Mouse (Mus musculus): ENCODE measurements at regions not wholly inside any gene's neighbourhood (a gene's known extent, or its start where the extent isn't known, plus 50 kb on each side); places are given as distances from the start of the nearest gene placed in this dataset.
A peak's percentile ranks its signal among the peaks of the same experiment; 100 is the strongest.

DNA sequence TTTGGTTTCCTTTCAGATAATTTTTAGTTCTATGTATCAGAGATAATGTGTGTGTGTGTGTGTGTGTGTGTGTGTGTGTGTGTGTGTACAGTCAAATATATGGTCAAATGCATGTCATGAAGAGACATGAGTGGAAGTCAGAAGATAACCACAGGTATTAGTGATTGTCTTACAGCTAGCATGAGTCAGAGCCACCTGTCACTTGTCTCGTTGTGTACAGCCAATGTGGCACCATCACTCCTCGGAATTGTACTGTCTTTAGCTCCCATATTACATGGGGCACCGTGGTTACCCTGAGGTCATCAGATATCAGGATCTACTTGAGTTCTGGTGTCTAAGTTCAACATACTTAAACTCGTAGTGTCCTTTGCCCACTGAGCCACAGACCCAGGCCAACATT is 816.0 kb upstream of the Ctnnd2 start:
- no peaks in the 10 kb centered on the region for H3K9me3 ChIP-seq (replicated peaks; ENCODE audit: control insufficient read depth, low read length)
- H3K27ac ChIP-seq (replicated peaks; ENCODE audit: low read depth, low read length) = no peak overlapping the region

DNA sequence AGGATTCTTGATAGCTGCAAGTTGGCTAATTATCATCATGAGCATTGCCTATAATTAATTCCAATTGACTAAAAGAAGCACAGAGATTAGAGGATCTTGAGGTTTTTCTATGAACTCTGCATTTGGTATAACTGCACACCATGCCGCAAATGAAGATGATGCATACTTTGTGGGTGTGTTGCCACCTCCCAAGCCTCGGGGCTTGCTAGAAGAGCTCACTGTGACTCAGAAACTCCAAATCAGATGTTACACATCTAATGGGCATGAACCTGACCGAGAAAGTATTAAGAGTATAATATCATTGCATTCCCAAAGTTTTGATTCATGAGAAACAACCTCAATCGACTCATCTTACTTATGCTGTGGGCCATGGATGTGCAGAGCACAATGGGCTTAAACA is 772.5 kb upstream of the Ctnnd2 start:
- no peaks in the 10 kb centered on the region for H3K36me3 ChIP-seq (replicated peaks; ENCODE audit: control insufficient read depth, insufficient read depth, low read depth, low read length)
- H3K9ac ChIP-seq (replicated peaks; ENCODE audit: low read length) = no peak overlapping the region
- no peak overlapping the region for H3K4me2 ChIP-seq (ENCODE audit: low read depth, low read length)
- 88% methylated on average over 4 of the region's 4 CpGs for WGBS
- no peak for DNase-seq (ENCODE audit: low spot score)
- no peak overlapping the region for H3K4me3 ChIP-seq (ENCODE audit: low read depth, low read length)
- H3K27me3 ChIP-seq (ENCODE audit: control insufficient read depth, insufficient read depth, low read length) = no peaks in the 10 kb centered on the region
- H3K4me1 ChIP-seq (ENCODE audit: control insufficient read depth, insufficient read depth, low read length) = no peaks in the 10 kb centered on the region
- ATAC-seq (replicated peaks; ENCODE audit: insufficient number of reproducible peaks, low FRiP score, low TSS enrichment, low read depth) = no peak
- no peak overlapping the region for H3K27ac ChIP-seq (replicated peaks; ENCODE audit: low read depth, low read length)
- H3K9me3 ChIP-seq (replicated peaks; ENCODE audit: control insufficient read depth, low read length) = no peaks in the 10 kb centered on the region

More for the DNA sequence above, 816.0 kb upstream of the Ctnnd2 start:
- no peak overlapping the region for H3K4me2 ChIP-seq (ENCODE audit: low read depth, low read length)
- no peak overlapping the region for H3K9ac ChIP-seq (replicated peaks; ENCODE audit: low read length)
- H3K4me3 ChIP-seq (ENCODE audit: low read depth, low read length) = no peak overlapping the region
- H3K36me3 ChIP-seq (replicated peaks; ENCODE audit: control insufficient read depth, insufficient read depth, low read depth, low read length) = no peaks in the 10 kb centered on the region
- WGBS = 88% methylated on average over 4 of the region's 4 CpGs
- ATAC-seq (replicated peaks; ENCODE audit: insufficient number of reproducible peaks, low FRiP score, low TSS enrichment, low read depth) (no peak), DNase-seq (ENCODE audit: low spot score) (no peak)
- no peaks in the 10 kb centered on the region for H3K27me3 ChIP-seq (ENCODE audit: control insufficient read depth, insufficient read depth, low read length)
- no peaks in the 10 kb centered on the region for H3K4me1 ChIP-seq (ENCODE audit: control insufficient read depth, insufficient read depth, low read length)

DNA sequence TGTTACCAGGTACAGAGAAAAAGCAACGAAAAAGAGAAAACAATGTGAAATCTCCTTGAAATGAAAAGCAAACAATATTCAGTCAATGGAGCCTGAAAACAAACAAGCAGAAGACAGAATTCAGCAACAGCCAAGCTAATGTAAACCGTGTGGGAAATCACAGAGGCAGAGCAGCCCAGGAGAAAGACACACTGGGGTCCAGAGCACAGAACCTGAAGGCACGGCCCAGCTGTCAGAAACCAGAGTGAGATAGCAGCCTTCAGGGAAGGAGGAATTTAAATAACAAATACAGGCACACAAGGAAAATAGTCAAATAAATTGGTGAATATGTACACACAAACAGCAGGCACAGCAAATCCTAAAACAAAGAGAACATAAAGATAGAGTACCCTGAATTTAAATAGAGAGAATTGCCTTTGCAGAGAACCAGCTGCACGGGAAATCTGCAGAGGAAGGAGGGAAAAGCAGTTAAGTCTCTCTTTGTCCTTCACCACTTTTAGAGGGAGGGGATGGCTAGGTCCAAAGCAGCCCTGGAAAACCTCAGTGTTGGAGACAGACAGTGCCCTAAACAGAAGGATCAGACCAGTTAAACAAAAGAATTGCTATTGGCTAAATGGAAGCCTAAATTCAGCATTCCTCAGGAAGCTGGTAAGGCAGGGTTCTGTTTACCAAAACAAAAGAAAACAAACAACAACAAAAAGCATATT is 739.2 kb upstream of the Ctnnd2 start:
- Histone ChIP-seq H3K36me3 (replicated peaks; ENCODE audit: control insufficient read depth, insufficient read depth, low read depth, low read length) (no peaks in the 10 kb centered on the region), H3K9ac (replicated peaks; ENCODE audit: low read length) (no peak overlapping the region), H3K27ac (replicated peaks; ENCODE audit: low read depth, low read length) (no peak overlapping the region), H3K9me3 (replicated peaks; ENCODE audit: control insufficient read depth, low read length) (no peaks in the 10 kb centered on the region), H3K4me2 (ENCODE audit: low read depth, low read length) (no peak overlapping the region), H3K4me3 (ENCODE audit: low read depth, low read length) (no peak overlapping the region), H3K4me1 (ENCODE audit: control insufficient read depth, insufficient read depth, low read length) (no peaks in the 10 kb centered on the region), H3K27me3 (ENCODE audit: control insufficient read depth, insufficient read depth, low read length) (no peaks in the 10 kb centered on the region)
- DNase-seq (ENCODE audit: low spot score) (peak; percentile 8), ATAC-seq (replicated peaks; ENCODE audit: insufficient number of reproducible peaks, low FRiP score, low TSS enrichment, low read depth) (no peak)
- 13% methylated on average over 4 of the region's 4 CpGs for whole genome bisulfite sequencing

DNA sequence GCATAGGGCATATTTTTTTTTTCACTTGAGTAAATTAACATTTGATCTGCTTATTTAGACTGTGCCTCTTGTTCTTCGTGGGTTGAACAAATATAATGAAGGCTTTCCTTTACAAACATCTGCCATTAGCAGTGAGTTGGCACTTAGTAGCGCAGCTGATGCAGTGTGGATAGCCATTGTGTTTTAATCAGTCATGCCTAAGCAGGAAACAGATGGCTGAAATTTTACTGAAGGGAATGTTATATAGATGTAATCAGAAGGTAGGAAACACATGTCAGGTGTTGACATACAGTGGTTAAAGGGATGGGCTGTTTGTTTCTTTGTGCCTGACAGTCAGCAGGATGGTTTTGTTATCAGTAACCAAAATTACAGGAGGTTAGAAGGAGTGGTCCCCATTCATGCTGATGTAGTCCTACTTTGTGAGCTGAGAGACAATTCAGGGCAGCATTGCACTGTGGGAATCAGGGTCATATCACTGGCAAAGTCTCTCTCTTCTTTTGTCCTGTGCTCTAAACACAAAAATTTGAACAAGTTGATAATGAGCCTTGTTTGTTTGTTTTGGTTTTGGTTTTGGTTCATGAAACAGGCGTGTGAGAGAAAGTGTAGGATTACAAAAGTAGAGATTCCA is 734.6 kb upstream of the Ctnnd2 start:
- peak; percentile 65; the same call in 1 of the 2 replicates for ATAC-seq (replicated peaks; ENCODE audit: insufficient number of reproducible peaks, low FRiP score, low TSS enrichment, low read depth)
- WGBS = 38% methylated on average over 3 of the region's 3 CpGs

DNA sequence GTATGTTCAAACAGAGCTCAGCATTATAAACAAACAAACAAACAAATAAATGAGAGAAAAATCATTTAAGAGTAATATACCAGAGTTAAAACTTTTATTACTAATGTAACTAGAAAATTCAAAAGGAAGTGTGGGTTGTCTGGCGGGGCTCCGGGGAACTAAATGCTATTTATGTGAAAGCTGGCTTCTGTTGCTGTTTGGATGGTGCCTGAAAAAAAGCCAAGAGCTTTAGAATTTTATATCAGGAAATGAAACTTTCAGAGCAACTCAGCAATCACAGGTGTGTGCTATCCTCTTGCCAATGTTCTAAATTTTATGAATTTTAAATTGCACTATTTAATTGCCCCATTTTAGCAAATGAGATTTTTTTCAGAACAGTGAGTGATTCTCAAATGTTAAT is 724.5 kb upstream of the Ctnnd2 start:
- Histone ChIP-seq H3K9me3 (replicated peaks; ENCODE audit: control insufficient read depth, low read length) (no peaks in the 10 kb centered on the region), H3K36me3 (replicated peaks; ENCODE audit: control insufficient read depth, insufficient read depth, low read depth, low read length) (no peaks in the 10 kb centered on the region), H3K27ac (replicated peaks; ENCODE audit: low read depth, low read length) (no peak overlapping the region), H3K4me3 (ENCODE audit: low read depth, low read length) (no peak overlapping the region), H3K27me3 (ENCODE audit: control insufficient read depth, insufficient read depth, low read length) (no peaks in the 10 kb centered on the region), H3K4me1 (ENCODE audit: control insufficient read depth, insufficient read depth, low read length) (no peaks in the 10 kb centered on the region), H3K4me2 (ENCODE audit: low read depth, low read length) (no peak overlapping the region), H3K9ac (replicated peaks; ENCODE audit: low read length) (no peak overlapping the region)
- WGBS = 88% methylated on average over 2 of the region's 2 CpGs
- DNase-seq (ENCODE audit: low spot score) = no peak
- ATAC-seq (replicated peaks; ENCODE audit: insufficient number of reproducible peaks, low FRiP score, low TSS enrichment, low read depth) = no peak

More for the DNA sequence above, 734.6 kb upstream of the Ctnnd2 start:
- Histone ChIP-seq H3K4me2 (ENCODE audit: low read depth, low read length) (no peak overlapping the region), H3K27me3 (ENCODE audit: control insufficient read depth, insufficient read depth, low read length) (no peaks in the 10 kb centered on the region), H3K4me1 (ENCODE audit: control insufficient read depth, insufficient read depth, low read length) (no peaks in the 10 kb centered on the region), H3K36me3 (replicated peaks; ENCODE audit: control insufficient read depth, insufficient read depth, low read depth, low read length) (no peaks in the 10 kb centered on the region), H3K27ac (replicated peaks; ENCODE audit: low read depth, low read length) (no peak overlapping the region), H3K4me3 (ENCODE audit: low read depth, low read length) (no peak overlapping the region), H3K9me3 (replicated peaks; ENCODE audit: control insufficient read depth, low read length) (no peaks in the 10 kb centered on the region), H3K9ac (replicated peaks; ENCODE audit: low read length) (no peak overlapping the region)
- DNase-seq (ENCODE audit: low spot score) = peak; percentile 20

DNA sequence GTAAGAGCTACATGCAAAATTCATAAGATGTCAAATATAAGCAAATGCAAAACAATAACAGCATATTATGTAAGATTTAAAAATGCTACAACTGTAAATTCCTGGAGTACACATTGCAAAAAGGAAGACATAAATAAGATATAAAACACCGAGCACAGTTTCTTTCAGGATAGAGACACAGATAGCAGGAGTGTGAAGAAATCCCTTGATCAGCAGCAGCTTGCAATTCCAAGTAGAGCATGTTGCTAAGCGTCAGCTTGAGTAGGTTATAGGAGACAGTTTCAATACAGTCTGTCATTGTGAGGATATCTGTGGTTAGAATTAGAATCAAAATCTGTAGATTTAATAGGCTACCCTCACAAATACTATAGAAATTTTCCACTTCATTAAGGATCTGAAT is 687.3 kb upstream of the Ctnnd2 start:
- Histone ChIP-seq H3K9ac (replicated peaks; ENCODE audit: low read length) (no peak overlapping the region), H3K36me3 (replicated peaks; ENCODE audit: control insufficient read depth, insufficient read depth, low read depth, low read length) (no peaks in the 10 kb centered on the region)
- 85% methylated on average over 2 of the region's 2 CpGs for WGBS

DNA sequence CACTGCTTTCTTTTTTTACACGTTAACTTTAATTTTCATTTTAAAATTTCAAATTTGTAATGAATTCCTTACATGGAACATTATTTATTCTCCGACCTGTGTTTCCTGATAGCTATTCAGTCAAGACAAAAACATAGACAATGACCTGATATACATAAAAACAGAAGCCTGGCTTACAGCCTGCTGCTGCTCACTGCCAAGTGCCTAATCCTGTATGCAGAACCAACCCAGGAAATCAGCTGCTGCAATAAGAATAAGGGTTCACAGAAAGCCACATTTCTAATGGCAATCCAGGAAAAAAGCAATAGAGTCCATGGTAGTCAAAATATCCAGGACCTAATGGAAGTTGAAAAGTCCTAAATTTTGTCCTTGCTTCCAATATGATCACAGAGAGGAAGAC is 642.4 kb upstream of the Ctnnd2 start:
- Histone ChIP-seq H3K4me3 (ENCODE audit: low read depth, low read length) (no peak overlapping the region), H3K27me3 (ENCODE audit: control insufficient read depth, insufficient read depth, low read length) (no peaks in the 10 kb centered on the region), H3K4me2 (ENCODE audit: low read depth, low read length) (no peak overlapping the region), H3K9ac (replicated peaks; ENCODE audit: low read length) (no peak overlapping the region), H3K27ac (replicated peaks; ENCODE audit: low read depth, low read length) (no peak overlapping the region), H3K36me3 (replicated peaks; ENCODE audit: control insufficient read depth, insufficient read depth, low read depth, low read length) (no peaks in the 10 kb centered on the region), H3K4me1 (ENCODE audit: control insufficient read depth, insufficient read depth, low read length) (no peaks in the 10 kb centered on the region), H3K9me3 (replicated peaks; ENCODE audit: control insufficient read depth, low read length) (no peaks in the 10 kb centered on the region)
- WGBS = 68% methylated on average over 2 of the region's 2 CpGs
- ATAC-seq (replicated peaks; ENCODE audit: insufficient number of reproducible peaks, low FRiP score, low TSS enrichment, low read depth) = no peak
- DNase-seq (ENCODE audit: low spot score) = no peak

More for the DNA sequence above, 687.3 kb upstream of the Ctnnd2 start:
- no peak overlapping the region for H3K4me3 ChIP-seq (ENCODE audit: low read depth, low read length)
- H3K27ac ChIP-seq (replicated peaks; ENCODE audit: low read depth, low read length) = no peak overlapping the region
- no peak for DNase-seq (ENCODE audit: low spot score)
- ATAC-seq (replicated peaks; ENCODE audit: insufficient number of reproducible peaks, low FRiP score, low TSS enrichment, low read depth) = no peak
- no peaks in the 10 kb centered on the region for H3K9me3 ChIP-seq (replicated peaks; ENCODE audit: control insufficient read depth, low read length)
- H3K27me3 ChIP-seq (ENCODE audit: control insufficient read depth, insufficient read depth, low read length) = no peaks in the 10 kb centered on the region
- no peak overlapping the region for H3K4me2 ChIP-seq (ENCODE audit: low read depth, low read length)
- H3K4me1 ChIP-seq (ENCODE audit: control insufficient read depth, insufficient read depth, low read length) = no peaks in the 10 kb centered on the region

DNA sequence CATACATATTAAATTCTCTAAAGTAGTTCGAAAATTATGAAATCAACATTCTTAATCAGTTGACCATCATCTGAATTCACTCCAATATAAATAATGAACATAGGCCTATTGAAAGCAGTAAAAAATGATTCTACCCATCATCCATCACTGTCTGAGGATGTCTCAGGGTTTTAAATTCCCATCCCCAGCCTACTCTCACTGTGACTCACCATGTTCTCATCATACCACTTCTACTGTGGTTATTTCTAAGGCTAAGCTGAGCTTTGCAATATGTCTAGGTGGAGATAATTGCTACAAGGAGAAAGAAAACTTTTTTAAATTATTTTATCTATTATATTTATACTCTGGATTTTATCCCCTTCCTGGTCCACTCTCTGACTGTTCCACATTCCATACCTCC is 604.0 kb upstream of the Ctnnd2 start:
- no peak overlapping the region for H3K9ac ChIP-seq (replicated peaks; ENCODE audit: low read length)
- H3K4me2 ChIP-seq (ENCODE audit: low read depth, low read length) = no peak overlapping the region
- no peak overlapping the region for H3K4me3 ChIP-seq (ENCODE audit: low read depth, low read length)
- ATAC-seq (replicated peaks; ENCODE audit: insufficient number of reproducible peaks, low FRiP score, low TSS enrichment, low read depth) (no peak), DNase-seq (ENCODE audit: low spot score) (no peak)
- WGBS = 85% methylated on average over 1 of the region's 1 CpGs
- no peak overlapping the region for H3K27ac ChIP-seq (replicated peaks; ENCODE audit: low read depth, low read length)
- H3K9me3 ChIP-seq (replicated peaks; ENCODE audit: control insufficient read depth, low read length) = no peaks in the 10 kb centered on the region
- H3K4me1 ChIP-seq (ENCODE audit: control insufficient read depth, insufficient read depth, low read length) = no peaks in the 10 kb centered on the region
- H3K27me3 ChIP-seq (ENCODE audit: control insufficient read depth, insufficient read depth, low read length) = no peaks in the 10 kb centered on the region
- H3K36me3 ChIP-seq (replicated peaks; ENCODE audit: control insufficient read depth, insufficient read depth, low read depth, low read length) = no peaks in the 10 kb centered on the region
